Mouse (Mus musculus): ENCODE data around the gene Topaz1. TPM values are rescaled to one million over a fixed set of nuclear protein-coding genes. Genes with fewer than 3 reads are reported as not detected.

Gene Topaz1
- polyA plus RNA-seq (2012; rRNA removed; ENCODE audit: low replicate concordance), result 0.02 and 0.07 TPM in 2 replicates

GRCm38 (mm10) chr9:122747060-122747459, at the start of gene Topaz1:
Topaz1 (plus strand) TSS chr9:122747346.

GRCm38 (mm10) chr9:122805053-122805844, 58.1 kb downstream of the Topaz1 start, which contains the start of gene Tcaim:
Tcaim (plus strand) TSS chr9:122805539.

GRCm38 (mm10) chr9:122843760-122844159, 96.6 kb downstream of the Topaz1 start, which contains the start of gene Gm35549:
Gm35549 (minus strand) TSS chr9:122844035.

Other genes with a start within 250 kb of the Topaz1 start
- 3.5 and 7.3 TPM in 2 replicates for gene Tcaim, start 58.2 kb downstream of the Topaz1 start, polyA plus RNA-seq (2012; rRNA removed; ENCODE audit: low replicate concordance)
- gene Gm35549, start 96.7 kb downstream of the Topaz1 start, polyA plus RNA-seq (2012; rRNA removed; ENCODE audit: low replicate concordance), result not detected in 2 replicates
- gene Zfp445, start 118.7 kb downstream of the Topaz1 start, polyA plus RNA-seq (2012; rRNA removed; ENCODE audit: low replicate concordance), result 22.7 and 45.1 TPM in 2 replicates
- 1.8 and 3.0 TPM in 2 replicates for gene Zkscan7, start 138.3 kb downstream of the Topaz1 start, polyA plus RNA-seq (2012; rRNA removed; ENCODE audit: low replicate concordance)
- gene Zfp105, start 175.7 kb downstream of the Topaz1 start, polyA plus RNA-seq (2012; rRNA removed; ENCODE audit: low replicate concordance), result 0.41 and 0.57 TPM in 2 replicates
- 1.3 and 2.5 TPM in 2 replicates for gene 1110059G10Rik, start 203.7 kb downstream of the Topaz1 start, polyA plus RNA-seq (2012; rRNA removed; ENCODE audit: low replicate concordance)
- 0.57 and 0.66 TPM in 2 replicates for gene Kif15, start 203.7 kb downstream of the Topaz1 start, polyA plus RNA-seq (2012; rRNA removed; ENCODE audit: low replicate concordance)